Mouse (Mus musculus) A20 (cell line): ENCODE data around the gene Casp7.

Experiments
- DNase-seq: peaks from one replicate; pipeline ENCODE4 v3.0.0-alpha.2; 2011; ENCODE audit warnings: low read depth, low spot score

Casp7 gene

GRCm38 (mm10) chr19:56461522-56462101, 64.7 kb downstream of the Casp7 start, which contains the start of gene Plekhs1:
TSS of gene Plekhs1 (plus strand) at chr19:56461640.
- no peak for DNase-seq

GRCm38 (mm10) chr19:56462786-56463185, 65.9 kb downstream of the Casp7 start:
- DNase-seq: no peak

- DNase-seq: no peak
These were observed 69.6 kb downstream of the Casp7 start for GRCm38 (mm10) chr19:56466486-56466885.

- DNase-seq: no peak
These were observed 73.5 kb downstream of the Casp7 start for GRCm38 (mm10) chr19:56470286-56471020.

GRCm38 (mm10) chr19:56471934-56472333, 75.0 kb downstream of the Casp7 start:
- DNase-seq: no peak

GRCm38 (mm10) chr19:56474869-56475550, 78.1 kb downstream of the Casp7 start:
- DNase-seq: peak; percentile 26

GRCm38 (mm10) chr19:56476546-56476945, 79.6 kb downstream of the Casp7 start:
- no peak for DNase-seq

GRCm38 (mm10) chr19:56477253-56477652, 80.3 kb downstream of the Casp7 start:
- DNase-seq: no peak

- DNase-seq: no peak
These were observed 80.9 kb downstream of the Casp7 start for GRCm38 (mm10) chr19:56477832-56478231.

- no peak for DNase-seq
These were observed 87.9 kb downstream of the Casp7 start for GRCm38 (mm10) chr19:56484630-56485375.

GRCm38 (mm10) chr19:56485376-56486271, 88.7 kb downstream of the Casp7 start:
- no peak for DNase-seq

- no peak for DNase-seq
These were observed 90.0 kb downstream of the Casp7 start for GRCm38 (mm10) chr19:56486926-56487325.

- DNase-seq: no peak
These were observed 90.4 kb downstream of the Casp7 start for GRCm38 (mm10) chr19:56487339-56487738.

- DNase-seq: no peak
These were observed 92.7 kb downstream of the Casp7 start for GRCm38 (mm10) chr19:56489601-56490000.
